Mouse (Mus musculus) T-helper 17 cell (primary cell): ENCODE results near the gene Mageb3.
"Not testable (repeated sequence)": the region's sequence is repeated elsewhere in the genome, so short reads cannot be mapped to it uniquely, and the experiment has no call there.

ENCODE experiments used
- in situ Hi-C, 2 experiments: fragments of 300-600 bp; cut with MboI, MseI; formaldehyde crosslinking; loops; 1 replicate in 1 of 2; 2 replicates in 1 of 2; pipeline ENCODE4 v1.15.1; 2025; ENCODE audit warnings: high pct_unique_total_duplicates in 2 of 2

Mageb3 gene

DNA sequence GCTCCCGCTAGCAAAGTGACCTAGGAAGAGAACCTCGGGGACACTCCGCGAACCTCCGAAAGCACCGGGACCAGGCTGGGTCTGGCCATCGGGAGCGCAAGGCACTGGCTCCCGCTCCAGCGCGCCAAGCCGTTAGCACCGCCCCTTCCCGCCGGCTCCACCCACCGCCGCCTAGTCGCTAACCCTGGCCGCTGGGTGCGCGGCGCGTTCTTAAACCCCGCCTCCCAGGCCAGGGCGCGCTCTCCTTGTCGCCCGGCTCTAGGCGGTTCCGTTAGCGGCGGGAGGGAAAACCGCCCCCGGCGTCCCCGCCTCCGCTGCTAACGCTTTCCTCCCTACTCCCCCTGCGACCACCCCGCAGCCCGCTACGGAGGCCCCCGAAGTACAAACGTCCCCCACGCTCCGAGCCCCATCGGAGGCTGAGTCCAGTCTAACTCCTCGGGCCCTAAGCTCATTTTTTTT is at the start of gene Mageb3, which contains the start of gene Ctdspl2:
Gene Mageb3, minus strand, starts transcription at position 328 of the 459 bp plus-strand sequence.
Gene Ctdspl2, plus strand, starts transcription at position 237 of the 459 bp plus-strand sequence.
- in situ Hi-C loops, result no loop called here

- in situ Hi-C loops, result no loop called here
Measured at GRCm38 (mm10) chr2:121995738-121996137, 39.8 kb upstream of the Mageb3 start.

DNA sequence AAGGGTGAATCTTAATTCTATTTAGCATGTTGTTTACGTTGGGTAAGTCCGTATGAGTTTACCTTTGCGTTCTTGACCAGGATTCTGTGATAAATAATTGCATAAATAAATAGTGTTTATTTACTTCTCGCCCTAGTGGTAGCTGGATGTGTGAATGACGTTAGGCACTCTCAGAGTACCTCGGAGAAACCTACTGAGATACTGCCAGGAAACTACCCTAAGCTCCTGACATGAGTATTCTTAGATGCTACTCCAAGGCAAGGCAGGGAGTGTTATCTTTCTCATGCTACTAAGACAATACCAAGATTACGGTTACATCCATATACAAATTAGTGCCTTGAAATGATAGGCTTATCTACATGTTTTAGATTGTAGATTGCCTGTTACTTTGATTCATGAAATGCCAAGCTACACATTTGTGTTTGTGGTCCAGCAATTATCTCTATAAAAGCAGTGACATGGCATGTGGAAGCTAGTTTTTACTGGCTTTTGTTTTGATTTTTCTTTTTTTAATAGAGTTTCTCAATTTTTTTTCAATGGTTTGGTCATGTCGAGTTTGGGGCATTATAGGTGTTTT is 1.4 kb upstream of the Mageb3 start:
- in situ Hi-C loops, result no loop called here

DNA sequence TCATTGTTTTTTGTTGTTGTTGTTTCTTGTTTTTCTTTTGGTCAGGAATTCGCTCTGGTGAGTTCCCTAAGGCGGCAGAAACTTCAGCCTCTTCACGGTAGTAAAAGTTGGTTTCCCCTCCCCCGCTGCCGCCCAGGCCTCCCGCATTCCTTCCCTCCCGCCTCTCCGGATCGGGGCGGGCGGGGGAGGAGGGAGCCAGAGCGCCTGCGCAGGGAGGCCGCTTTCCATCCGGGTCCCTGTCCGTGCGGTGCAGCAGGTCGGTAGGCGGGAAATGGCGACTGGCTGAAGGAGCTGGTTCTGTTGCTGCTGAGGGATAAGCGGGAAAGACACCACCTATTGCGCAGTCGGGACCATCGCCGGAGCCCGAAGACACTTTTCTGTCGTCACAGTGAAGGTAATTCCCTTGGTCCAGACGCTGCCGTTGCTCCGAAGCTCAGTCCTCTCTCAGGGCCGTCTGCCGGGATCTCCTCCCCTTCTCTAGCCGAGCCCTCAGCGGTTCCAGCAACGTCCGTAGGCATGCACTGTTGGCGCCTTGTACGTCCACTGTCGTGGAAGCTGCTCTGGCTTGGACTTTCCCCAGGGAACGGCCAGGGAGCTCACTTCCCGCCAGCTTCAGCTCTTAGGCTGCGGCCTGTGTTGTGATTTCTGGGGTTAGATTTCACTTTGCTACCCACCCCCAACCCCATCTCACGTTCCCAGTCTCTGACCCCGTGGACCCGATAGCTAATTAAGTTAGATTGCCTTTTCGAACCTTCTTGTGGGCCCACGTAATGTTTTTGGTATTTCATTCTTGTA is 529 bp upstream of the Mageb3 start:
- in situ Hi-C loops, result no loop called here

- in situ Hi-C loops, result no loop called here
Measured at GRCm38 (mm10) chr2:121954971-121955656, 778 bp downstream of the Mageb3 start.

DNA sequence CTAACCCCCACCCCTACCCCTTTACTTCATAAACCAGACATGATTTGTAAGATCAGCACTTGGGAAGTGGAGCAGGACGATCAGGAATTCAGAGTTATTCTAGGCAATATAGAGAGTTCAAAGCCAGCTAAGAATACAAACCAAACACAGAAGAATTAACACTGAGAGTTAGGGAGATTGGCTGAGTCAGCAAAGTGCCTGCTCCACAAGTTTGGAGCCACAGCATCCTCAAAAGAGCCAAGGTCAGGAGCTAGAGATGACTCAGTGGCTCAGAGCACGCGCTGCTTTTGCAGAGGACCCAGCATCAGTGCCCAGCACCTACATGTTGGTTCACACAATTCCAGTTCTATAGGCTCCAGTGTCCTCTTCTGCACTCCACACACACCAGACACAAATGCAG is 12.5 kb downstream of the Mageb3 start:
- in situ Hi-C loops, result no loop called here

- in situ Hi-C loops, result not testable (repeated sequence)
Measured at GRCm38 (mm10) chr2:121937624-121938023, 18.3 kb downstream of the Mageb3 start.

- in situ Hi-C loops, result no loop called here
Measured at GRCm38 (mm10) chr2:121916047-121916970, 39.6 kb downstream of the Mageb3 start.

GRCm38 (mm10) chr2:121909975-121910374 is 45.9 kb downstream of the Mageb3 start:
- in situ Hi-C loops, result no loop called here
